Mouse (Mus musculus): Measurements from ENCODE around the gene Krt81. TPM values are rescaled to one million over a fixed set of nuclear protein-coding genes. Genes with fewer than 3 reads are reported as not detected.

Gene Krt81
- not detected for total RNA-seq (2021)
- long read RNA-seq: 0 reads

GRCm38 (mm10) chr15:101463651-101464050, at the start of gene Krt81:
Gene Krt81 (minus strand): TSS chr15:101463751.
- no peak for DNase-seq (ENCODE audit: low spot score in 2 of 2)

DNA sequence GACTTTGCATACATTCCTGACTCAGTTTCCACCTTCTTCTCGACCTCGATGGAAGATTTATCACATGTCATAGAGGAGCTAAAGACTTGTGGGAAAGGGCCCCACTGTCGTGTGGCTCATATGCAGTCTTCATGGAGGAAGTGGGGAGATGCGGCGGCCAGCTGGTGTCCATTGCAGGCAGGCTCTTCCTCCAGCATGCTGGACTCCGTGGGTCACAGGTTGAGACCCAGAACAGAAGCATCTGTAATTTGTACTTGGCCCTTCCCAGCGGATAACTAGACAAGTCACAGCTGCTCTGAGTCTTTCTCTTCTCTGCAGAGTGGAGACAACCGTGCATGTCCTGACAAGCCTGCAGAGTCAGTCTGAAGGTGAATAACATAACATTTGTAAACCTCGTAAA, 44.7 kb upstream of the Krt81 start:
- DNase-seq (ENCODE audit: low spot score in 2 of 2): no peak

DNA sequence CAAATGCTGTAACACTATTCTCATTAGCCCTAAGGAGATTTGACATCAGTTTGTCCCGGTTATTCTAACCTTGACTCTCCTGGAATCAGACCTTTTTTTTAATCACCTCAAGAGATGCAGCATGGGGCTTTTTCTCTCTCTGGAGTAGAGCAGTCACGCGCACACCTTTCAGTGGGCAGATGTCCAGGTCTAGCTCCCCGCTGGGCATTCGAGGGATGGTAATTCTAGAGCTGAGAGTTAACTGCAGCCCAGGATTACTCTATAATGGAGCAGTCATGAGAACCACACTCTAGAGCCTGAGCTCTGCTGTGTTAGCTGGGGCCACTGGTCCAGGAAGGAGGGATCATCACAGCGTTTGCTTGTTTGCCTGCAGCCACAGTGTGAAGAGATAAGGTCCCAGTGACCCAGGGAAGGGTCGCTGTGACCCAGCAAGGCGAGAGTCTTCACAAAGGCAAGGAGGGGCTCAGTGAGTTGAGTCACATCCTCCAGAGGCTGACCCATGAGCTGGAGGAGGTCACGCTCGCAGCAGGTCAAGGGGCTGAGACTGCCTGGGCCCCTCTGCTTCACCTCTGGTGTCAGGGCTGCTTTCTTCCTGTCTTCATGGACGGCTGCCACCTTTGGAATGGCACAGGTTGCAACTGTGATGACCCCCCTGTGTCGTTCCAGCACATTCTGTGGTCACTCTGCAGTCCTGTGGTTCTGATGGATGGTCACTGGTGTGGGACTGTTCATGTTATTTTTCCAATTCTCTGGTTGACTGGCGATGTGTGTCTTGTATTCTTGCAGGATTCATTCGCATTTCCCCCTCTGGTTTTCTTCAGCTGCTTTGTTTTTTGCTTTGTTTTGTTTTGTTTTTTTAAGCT, 43.6 kb upstream of the Krt81 start:
- no peak for DNase-seq (ENCODE audit: low spot score in 2 of 2)

DNA sequence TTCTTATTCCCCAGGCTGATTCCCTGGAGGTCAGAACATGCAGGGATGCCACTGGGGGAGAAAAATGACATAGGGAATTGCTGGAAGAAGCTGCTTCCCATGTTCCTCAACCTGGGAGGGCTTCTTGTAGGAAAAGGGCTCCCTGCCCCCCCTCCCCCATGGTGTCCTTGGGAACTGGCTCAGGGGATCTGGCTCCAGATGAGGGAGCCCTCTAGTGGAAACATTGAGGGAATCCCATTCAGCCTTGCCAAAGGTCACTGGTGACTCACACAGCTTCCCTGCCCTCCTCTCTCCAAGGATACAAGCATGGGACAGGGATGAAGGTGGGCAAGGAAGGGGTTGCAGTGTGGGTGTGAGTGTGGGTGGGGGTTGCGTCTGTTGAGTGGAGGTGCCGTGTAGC, 33.6 kb upstream of the Krt81 start:
- no peak for DNase-seq (ENCODE audit: low spot score in 2 of 2)

- no peak for DNase-seq (ENCODE audit: low spot score in 2 of 2)
These were observed 31.7 kb upstream of the Krt81 start for GRCm38 (mm10) chr15:101495266-101495665.

DNA sequence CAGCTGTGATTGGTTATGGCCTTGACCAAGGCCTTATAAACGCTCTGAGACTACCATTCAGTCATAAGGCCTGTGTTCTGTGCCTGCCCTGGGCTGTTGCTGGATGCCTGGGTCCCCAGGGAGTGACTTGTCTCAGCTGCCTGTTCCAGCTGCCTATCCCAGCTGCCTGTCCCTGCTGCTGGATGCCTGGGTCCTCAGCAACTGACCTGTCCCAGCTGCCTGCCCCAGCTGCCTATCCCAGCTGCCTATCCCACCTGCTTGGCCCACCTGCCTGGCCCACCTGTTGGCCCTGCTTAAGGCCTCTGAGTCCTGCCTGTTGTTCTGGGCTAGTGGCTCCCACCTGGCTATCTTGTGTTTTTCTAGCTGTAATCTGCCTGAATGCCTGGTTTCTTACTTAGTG, 30.7 kb upstream of the Krt81 start:
- DNase-seq (ENCODE audit: low spot score in 2 of 2): no peak

DNA sequence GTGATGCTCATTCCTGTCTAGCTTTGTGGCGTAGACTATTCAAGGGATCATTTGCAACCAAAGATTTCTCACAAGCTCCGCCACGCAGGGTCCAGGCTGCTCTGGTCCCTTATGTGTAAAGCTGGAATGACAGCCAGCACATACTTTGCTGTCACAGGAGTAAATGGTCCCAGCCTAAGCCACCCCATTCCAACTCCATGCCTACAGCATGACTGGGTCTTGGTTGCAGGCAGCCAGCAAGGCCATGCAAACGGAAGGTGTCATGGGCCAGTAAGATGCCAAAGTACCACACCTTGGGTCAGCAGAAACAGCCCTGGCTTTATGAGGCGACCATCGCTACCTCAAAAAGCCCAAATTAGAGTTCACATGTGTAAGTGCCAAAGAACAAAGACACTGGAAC, 30.2 kb upstream of the Krt81 start:
- no peak for DNase-seq (ENCODE audit: low spot score in 2 of 2)

GRCm38 (mm10) chr15:101492718-101493117, 29.2 kb upstream of the Krt81 start:
- no peak for DNase-seq (ENCODE audit: low spot score in 2 of 2)

GRCm38 (mm10) chr15:101491431-101491830, 27.9 kb upstream of the Krt81 start, which contains the start of gene Krt83:
Gene Krt83 (minus strand): TSS chr15:101491512.
- DNase-seq (ENCODE audit: low spot score in 2 of 2): no peak

DNA sequence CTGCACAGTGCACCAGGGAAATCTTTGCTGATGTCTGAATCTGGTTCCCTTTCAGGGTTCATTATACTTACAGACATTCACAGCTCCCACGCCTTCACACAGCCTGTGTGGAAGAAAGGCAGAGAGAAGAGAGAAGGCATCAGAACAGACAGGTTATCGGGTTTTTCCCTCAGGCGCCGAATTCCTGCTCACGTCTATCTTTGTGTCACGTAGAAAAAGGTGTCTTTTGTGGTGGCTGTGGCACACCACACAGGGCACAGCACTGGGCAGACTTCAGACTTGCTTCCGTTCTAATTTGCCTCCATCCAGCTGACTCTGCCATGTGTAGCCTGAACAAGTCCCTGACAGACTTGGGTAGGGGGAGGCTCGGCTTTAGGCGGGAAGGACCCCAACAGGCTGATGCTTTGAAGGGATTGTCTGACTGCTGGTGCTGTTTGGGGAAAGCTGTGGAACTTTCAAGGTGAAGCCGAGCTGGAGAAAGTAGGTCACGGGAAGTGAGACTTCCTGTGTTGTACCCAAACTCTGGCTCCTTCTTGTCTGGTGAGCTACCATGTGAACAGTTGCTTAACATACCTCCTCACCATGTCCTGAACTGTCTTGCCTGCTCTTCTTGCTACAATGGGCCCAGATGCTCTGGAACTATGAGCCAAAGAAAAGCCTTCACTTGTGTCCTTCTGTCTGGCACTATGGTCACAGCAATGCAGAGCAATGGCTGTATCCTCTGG, 22.5 kb upstream of the Krt81 start:
- no peak for DNase-seq (ENCODE audit: low spot score in 2 of 2)

DNA sequence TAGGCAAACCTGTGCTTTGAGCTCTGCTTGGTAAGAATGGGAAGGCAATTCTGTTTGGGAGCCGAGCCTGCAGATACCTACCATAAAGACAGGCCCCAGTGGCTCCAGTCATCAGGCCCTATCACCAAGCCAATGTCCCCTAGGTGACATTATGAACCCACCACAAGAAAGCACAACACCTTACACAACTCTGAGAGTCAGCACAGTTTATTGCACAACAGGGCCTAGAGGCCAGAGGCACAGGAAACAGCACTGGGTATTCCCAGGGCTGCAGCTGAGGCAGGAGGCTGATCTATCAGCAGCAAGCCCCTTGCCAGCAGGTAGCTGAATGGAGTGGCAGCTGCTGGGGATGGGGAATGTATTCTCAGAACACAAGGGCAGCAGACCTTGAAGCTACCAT, 21.4 kb upstream of the Krt81 start:
- no peak for DNase-seq (ENCODE audit: low spot score in 2 of 2)

DNA sequence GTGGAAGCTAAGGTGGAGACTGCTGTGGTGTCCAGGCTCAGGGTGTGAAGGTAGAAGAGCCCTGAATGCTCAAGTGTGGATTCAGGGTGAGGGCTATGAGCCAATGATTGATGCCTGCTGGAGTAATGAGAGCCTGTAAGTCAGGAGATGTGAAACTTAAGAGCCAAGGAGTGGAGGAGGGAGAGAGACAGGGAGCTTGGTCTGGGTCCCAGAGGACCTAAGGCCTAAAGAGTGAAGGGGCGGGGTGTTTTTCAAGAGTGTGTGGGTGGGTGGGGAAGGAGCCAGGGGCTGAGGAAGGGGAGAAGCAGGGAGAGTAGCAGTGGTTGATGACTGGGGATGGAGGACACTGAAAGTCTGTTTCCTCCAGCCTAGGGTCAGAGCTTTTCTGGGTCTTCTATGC, 20.1 kb upstream of the Krt81 start:
- no peak for DNase-seq (ENCODE audit: low spot score in 2 of 2)

DNA sequence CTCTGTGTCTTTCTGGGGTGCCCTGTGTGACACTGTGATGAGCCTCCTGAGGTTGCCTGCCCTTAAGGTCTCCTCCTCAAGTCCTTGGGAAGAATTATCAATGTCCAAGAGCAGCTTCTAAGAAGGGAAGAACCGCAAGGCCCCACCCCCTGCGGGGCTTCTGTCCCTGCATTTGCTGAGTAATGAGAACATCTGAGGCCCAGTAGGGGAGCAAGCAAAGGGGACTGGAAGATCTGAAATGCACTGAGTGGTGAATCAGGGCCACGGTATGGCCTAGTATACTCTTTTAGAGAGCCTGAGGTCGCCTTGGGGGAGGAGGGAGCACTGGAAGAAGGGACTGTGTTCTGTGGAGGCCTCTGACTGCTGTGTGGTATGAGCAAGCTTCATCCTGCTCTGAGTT, 18.5 kb upstream of the Krt81 start:
- no peak for DNase-seq (ENCODE audit: low spot score in 2 of 2)

DNA sequence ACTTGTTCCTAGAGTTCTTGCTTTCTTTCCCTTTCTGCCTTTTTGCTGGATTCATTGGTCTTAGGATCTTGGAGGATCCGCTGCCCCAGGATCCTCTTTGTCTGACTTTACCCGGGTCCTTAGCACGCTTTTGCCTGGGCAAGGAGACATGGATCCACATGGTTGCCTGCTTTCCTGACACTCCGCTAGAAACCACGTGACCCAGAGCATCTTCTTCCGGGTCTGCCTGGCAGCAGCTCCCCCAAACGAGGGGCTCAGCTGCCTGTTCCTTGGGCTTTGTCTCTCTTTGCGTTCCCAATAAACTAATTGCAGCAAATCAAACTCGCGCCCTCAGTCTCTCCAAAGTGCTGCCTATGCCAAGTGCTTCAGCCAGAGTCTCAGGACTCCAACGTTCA, 16.1 kb upstream of the Krt81 start:
- DNase-seq (ENCODE audit: low spot score in 2 of 2): no peak

GRCm38 (mm10) chr15:101479007-101479665, 15.6 kb upstream of the Krt81 start:
- peak; percentile 72 to 79 for DNase-seq (ENCODE audit: low spot score in 2 of 2)

DNA sequence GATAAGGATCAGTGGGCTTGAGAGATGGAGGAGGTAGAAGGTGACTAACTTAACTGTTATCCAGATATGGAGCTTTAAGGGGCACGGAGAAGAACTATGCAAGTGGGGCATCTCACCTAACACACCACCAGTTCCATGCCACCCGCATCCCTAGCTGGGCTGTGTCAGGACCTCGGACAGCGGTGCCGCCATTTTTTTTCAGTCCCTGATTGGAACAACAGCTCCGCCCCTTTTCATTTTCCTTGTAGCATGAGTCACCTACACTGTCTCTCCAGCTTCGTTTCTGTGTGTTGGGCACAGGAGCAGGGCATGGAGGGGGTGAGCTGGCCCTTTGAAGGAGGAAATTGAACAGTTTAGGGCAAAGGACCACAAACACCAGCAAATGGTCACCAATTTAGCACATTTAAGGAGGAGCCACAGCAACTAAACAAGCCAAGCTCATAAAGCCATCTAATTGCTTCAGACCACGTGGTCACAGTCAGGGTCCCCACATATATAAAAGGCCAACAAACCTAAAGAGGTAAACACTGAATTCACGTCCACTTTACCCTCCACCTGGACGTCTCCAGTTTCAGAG, 9.5 kb upstream of the Krt81 start, which contains the start of gene Krt86:
Krt86 (plus strand) TSS at position 527 of the 577 bp plus-strand sequence.
- DNase-seq (ENCODE audit: low spot score in 2 of 2): no peak

DNA sequence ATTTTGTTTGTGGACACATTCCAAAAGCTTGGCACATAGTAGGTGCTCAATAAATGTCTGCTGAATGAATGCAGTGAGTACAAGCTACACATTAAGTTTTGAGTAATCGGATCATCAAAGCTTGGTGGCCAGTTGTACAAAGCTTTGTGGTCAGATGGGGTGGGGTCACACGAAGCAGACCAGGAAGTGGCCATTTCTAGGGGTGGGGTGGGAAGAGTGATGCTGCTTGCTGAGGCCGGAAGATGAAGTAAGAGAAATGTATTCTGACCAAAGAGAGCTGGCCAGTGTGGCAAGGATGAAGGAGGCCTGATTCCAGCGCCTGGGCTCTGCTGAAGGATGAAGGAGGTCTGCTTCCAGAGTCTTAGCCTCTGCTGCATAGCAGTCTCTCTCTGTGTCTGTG, 5.5 kb upstream of the Krt81 start:
- DNase-seq (ENCODE audit: low spot score in 2 of 2): no peak

DNA sequence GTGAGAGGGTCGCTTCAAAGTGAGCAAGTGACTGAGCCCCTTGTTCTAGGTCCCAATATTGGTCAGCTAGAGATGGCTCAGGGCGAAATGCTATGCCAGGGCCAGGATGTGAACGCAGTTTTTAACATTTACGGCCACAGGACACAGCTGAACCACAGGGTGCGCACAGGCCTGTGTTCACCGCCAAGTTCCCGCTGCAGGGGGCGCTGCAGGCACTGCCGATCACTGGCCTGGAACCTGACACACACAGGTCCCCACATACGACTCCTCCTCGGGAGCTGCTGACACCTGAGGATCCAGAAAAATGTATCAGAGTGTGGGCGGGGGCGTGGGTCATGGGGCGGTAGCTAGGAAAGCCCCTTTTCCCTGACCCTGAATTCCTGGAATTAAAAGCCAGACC, 4.3 kb downstream of the Krt81 start:
- DNase-seq (ENCODE audit: low spot score in 2 of 2): no peak

DNA sequence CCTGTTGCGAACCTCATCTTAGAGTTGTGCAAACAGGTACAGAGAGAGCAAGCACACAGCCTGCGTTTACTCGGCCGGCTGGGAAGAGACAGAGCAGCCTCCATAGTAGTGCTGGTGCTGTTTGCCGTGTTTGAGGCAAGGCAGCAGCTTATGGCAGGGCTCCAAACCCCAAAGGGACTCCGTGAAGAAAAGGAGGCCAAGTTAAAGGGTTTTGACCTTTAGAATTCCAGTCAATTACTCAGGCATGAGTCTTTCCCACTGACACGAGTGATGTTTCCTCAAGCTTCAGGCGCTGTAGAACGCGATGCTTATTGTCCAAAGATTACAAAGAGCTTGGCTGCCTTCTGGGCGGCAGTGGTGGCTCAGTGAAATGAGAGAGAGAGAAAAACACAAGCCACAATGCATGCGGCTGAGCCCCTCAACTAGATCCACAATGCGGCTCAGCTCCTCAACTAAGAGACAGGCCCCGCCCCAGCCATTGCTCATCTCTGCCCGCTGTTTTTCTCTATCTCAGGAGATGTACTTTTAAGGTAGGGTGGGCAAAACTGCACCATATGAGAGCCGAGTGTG, 5.1 kb downstream of the Krt81 start:
- DNase-seq (ENCODE audit: low spot score in 2 of 2): no peak

DNA sequence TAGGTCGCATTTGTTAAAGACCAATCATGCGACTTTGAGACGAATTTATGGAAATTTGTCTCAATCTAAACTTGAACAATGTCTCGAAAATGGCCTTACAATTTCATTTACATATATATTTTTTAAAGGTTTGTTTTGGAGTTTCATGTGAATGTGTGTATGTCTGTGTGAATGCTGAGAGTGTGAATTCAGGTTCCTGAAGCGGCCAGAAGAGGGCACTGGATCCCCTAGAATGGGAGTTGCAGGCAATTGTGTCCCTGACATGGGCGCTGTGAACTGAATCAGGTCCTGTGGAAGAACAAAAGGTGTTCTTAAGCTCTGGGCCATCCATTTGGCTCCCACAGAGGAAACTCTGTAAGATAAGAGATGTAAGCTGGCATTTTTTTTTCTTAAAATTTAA, 7.7 kb downstream of the Krt81 start:
- no peak for DNase-seq (ENCODE audit: low spot score in 2 of 2)

- DNase-seq (ENCODE audit: low spot score in 2 of 2): no peak
These were observed 8.3 kb downstream of the Krt81 start for GRCm38 (mm10) chr15:101455292-101455691.

Measured in layer of hippocampus, postnatal 10 days (tissue).